Mouse (Mus musculus) C2C12 (cell line): ENCODE measurements at regions not wholly inside any gene's neighbourhood (a gene's known extent, or its start where the extent isn't known, plus 50 kb on each side); places are given as distances from the start of the nearest gene placed in this dataset.

ENCODE experiments used
- CEBPB ChIP-seq: IDR thresholded peaks from one replicate; pipeline ENCODE4 v1.6.1; 2011; ENCODE audit warnings: low read depth, mild to moderate bottlenecking, control low read depth, moderate library complexity
- MYOG ChIP-seq: IDR thresholded peaks from one replicate; pipeline ENCODE4 v1.6.1; 2011; ENCODE audit not compliant: control insufficient read depth, insufficient read length; ENCODE audit errors: extremely low read depth

GRCm38 (mm10) chr12:45195304-45195920, 120.9 kb upstream of the Stxbp6 start:
- no peak for TF ChIP-seq CEBPB
- no peak for TF ChIP-seq MYOG
